Comparison of ENCODE assay signal across 8 mouse cellular contexts in the genomic region with DNA sequence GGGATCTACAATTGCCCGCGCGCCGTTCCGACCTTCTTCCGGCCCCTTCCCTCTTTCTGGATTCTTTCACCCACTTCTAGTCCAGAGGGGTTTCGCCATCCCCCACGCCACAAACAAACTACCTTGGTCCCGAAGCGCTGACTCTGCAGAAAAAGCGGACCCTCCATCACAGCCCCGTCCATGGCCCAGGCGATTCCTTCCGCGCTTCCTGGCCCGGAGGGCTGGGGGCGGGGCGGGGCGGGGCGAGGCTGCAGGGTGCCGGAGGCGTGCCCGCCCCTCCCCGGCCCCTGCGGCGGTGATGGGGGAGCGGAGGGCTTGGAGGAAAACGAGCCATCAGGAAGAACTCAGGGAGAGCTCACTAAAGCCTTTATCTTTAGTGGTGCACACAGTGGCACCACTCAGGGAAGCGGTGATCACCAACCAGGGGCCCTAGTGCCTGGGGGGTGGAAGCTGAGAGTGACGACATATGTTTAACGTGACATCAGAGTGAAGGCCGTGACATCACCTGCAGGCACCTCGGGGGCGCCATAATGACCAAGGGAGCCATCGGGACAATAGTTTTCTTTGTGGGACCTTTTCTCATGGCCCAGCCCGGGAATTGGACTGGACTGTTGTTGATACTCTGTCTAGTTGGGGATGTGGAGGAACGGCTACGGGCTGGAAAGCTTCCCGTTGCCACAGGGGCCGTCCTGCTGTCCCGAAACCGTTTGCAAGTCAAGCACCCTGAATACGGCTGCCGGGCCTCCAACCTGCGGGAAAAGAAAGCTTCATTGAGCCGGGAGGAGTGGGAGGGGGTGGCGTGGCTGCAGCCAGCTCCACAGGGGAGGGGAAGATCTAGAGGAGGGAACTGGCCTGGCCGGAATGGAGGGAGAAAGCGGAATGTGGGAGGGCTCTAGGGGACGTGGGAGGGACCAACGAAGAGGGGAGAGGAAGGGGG. TPM values are rescaled to one million over a fixed set of nuclear protein-coding genes. Genes with fewer than 3 reads are reported as not detected.
DNase-seq lines count a peak whose midpoint lies in the region; ATAC-seq and TF ChIP-seq lines count a peak whose summit lies in the region.

A gene (minus strand): TSS at position 223 of the 937 bp plus-strand sequence.
A gene (plus strand): TSS at position 925 of the 937 bp plus-strand sequence.

- no peak for TF ChIP-seq EP300 in stomach, postnatal 0 days (optimal IDR thresholded peaks at IDR 0.05)

- H3K4me1 ChIP-seq in cerebellum, adult 2 months (ENCODE audit: control insufficient read depth, insufficient read depth, low read length): 0 out of 2 replicates have a peak, but pooled peaks cover 2% of the 10 kb centered on the region
- peaks cover 4% of the 10 kb centered on the region; the same call in 1 of the 2 replicates for H3K4me1 ChIP-seq in brown adipose tissue, adult 24 weeks (ENCODE audit: control insufficient read depth, insufficient read depth, insufficient read length, low read length)
- H3K4me1 ChIP-seq in hindbrain, embryonic 15.5 days (replicated peaks): peaks cover 27% of the 10 kb centered on the region
- peaks cover 15% of the 10 kb centered on the region for H3K4me1 ChIP-seq in liver, embryonic 11.5 days (replicated peaks; ENCODE audit: control insufficient read depth, insufficient read depth, low read length)
- no peaks in the 10 kb centered on the region for H3K4me1 ChIP-seq in stomach, postnatal 0 days (replicated peaks; ENCODE audit: control insufficient read depth, insufficient read depth)

- DNase-seq in cerebellum, adult 2 months: no peak
- DNase-seq in cerebellum, adult 9-11 months: no peak
- peak; percentile 33 to 53 for DNase-seq in gastrocnemius, adult 8-10 months (ENCODE audit: low spot score in 2 of 2)
- peak; percentile 86 for DNase-seq in liver, embryonic 11.5 days (ENCODE audit: low spot score)
- peak; percentile 81 for DNase-seq in stomach, postnatal 0 days (ENCODE audit: low spot score)

- no peaks in the 10 kb centered on the region for H3K36me3 ChIP-seq in hindbrain, embryonic 15.5 days
- no peaks in the 10 kb centered on the region for H3K36me3 ChIP-seq in liver, embryonic 11.5 days (ENCODE audit: control insufficient read depth, insufficient read depth, low read length)
- H3K36me3 ChIP-seq in stomach, postnatal 0 days (ENCODE audit: control insufficient read depth, insufficient read depth, low read length): no peaks in the 10 kb centered on the region

- no peaks in the 10 kb centered on the region for H3K9me3 ChIP-seq in hindbrain, embryonic 15.5 days
- no peaks in the 10 kb centered on the region for H3K9me3 ChIP-seq in liver, embryonic 11.5 days (ENCODE audit: control insufficient read depth, low read length)
- no peaks in the 10 kb centered on the region for H3K9me3 ChIP-seq in stomach, postnatal 0 days (ENCODE audit: control insufficient read depth, low read length)

- H3K27ac ChIP-seq in cerebellum, adult 2 months (ENCODE audit: insufficient read depth, low read length): no peak within 1 kb of the TSS
- H3K27ac ChIP-seq in brown adipose tissue, adult 24 weeks (replicated peaks; ENCODE audit: low read depth, low read length): peak within 1 kb of the TSS; percentile 55
- peak within 1 kb of the TSS; percentile 50 for H3K27ac ChIP-seq in hindbrain, embryonic 15.5 days (replicated peaks)
- peak within 1 kb of the TSS; percentile 74 for H3K27ac ChIP-seq in liver, embryonic 11.5 days (ENCODE audit: low read depth, low read length)
- peak within 1 kb of the TSS; percentile 82 for H3K27ac ChIP-seq in stomach, postnatal 0 days (replicated peaks)

- H3K27me3 ChIP-seq in cerebellum, adult 2 months (ENCODE audit: control insufficient read depth, insufficient read depth, low read length): peaks cover 6% of the 10 kb centered on the region; the same call in 1 of the 2 replicates
- peaks cover 44% of the 10 kb centered on the region for H3K27me3 ChIP-seq in hindbrain, embryonic 15.5 days
- peaks cover 24% of the 10 kb centered on the region for H3K27me3 ChIP-seq in liver, embryonic 11.5 days (replicated peaks; ENCODE audit: control insufficient read depth, insufficient read depth, low read length)
- no peaks in the 10 kb centered on the region for H3K27me3 ChIP-seq in stomach, postnatal 0 days (ENCODE audit: control insufficient read depth, insufficient read depth, low read length)

- no peak for TF ChIP-seq POLR2A in cerebellum, adult 2 months (IDR thresholded peaks at IDR 0.05; ENCODE audit: borderline replicate concordance, insufficient read depth, low read length)

- peak within 1 kb of the TSS; percentile 42 for H3K4me3 ChIP-seq in cerebellum, adult 2 months (replicated peaks; ENCODE audit: insufficient read depth, low read depth, low read length)
- H3K4me3 ChIP-seq in brown adipose tissue, adult 24 weeks (ENCODE audit: insufficient read depth, low read depth, low read length): peak within 1 kb of the TSS; percentile 72
- peak within 1 kb of the TSS; percentile 41 for H3K4me3 ChIP-seq in hindbrain, embryonic 15.5 days
- H3K4me3 ChIP-seq in liver, embryonic 11.5 days (ENCODE audit: low read depth, low read length): peak within 1 kb of the TSS; percentile 88
- peak within 1 kb of the TSS; percentile 65 for H3K4me3 ChIP-seq in stomach, postnatal 0 days (ENCODE audit: low read depth, low read length)

- WGBS in cerebellum, adult 2 months: under 1% methylated on average over 51 of the region's 51 CpGs
- under 1% methylated on average over 51 of the region's 51 CpGs for WGBS in hindbrain, embryonic 15.5 days
- WGBS in liver, embryonic 11.5 days: 1% methylated on average over 51 of the region's 51 CpGs
- under 1% methylated on average over 49 of the region's 51 CpGs for WGBS in stomach, postnatal 0 days

- peak; percentile 62 for ATAC-seq in hindbrain, embryonic 15.5 days (ENCODE audit: low FRiP score, low read depth)
- peak; percentile 90 for ATAC-seq in liver, embryonic 11.5 days (replicated peaks; ENCODE audit: low FRiP score)
- ATAC-seq in monocyte, adult 5-6 weeks (replicated peaks; ENCODE audit: insufficient number of reproducible peaks, low FRiP score, low TSS enrichment, poor library complexity, severe bottlenecking): peak; percentile 72
- ATAC-seq in stomach, postnatal 0 days (ENCODE audit: low FRiP score, low TSS enrichment): peak; percentile 78

- H3K9ac ChIP-seq in hindbrain, embryonic 15.5 days: peak within 1 kb of the TSS; percentile 37
- peak within 1 kb of the TSS; percentile 87 for H3K9ac ChIP-seq in liver, embryonic 11.5 days (ENCODE audit: low read depth, low read length)
- peak within 1 kb of the TSS; percentile 68 for H3K9ac ChIP-seq in stomach, postnatal 0 days (ENCODE audit: low read length)

- no peak for TF ChIP-seq CTCF in cerebellum, adult 2 months (IDR thresholded peaks at IDR 0.05; ENCODE audit: borderline replicate concordance, insufficient read depth, low read depth, low read length)
- TF ChIP-seq CTCF in stomach, postnatal 0 days (IDR thresholded peaks at IDR 0.05; ENCODE audit: low read depth): no peak

- peak within 1 kb of the TSS; percentile 79 for H3K4me2 ChIP-seq in hindbrain, embryonic 15.5 days
- peak within 1 kb of the TSS; percentile 92 for H3K4me2 ChIP-seq in liver, embryonic 11.5 days
- H3K4me2 ChIP-seq in stomach, postnatal 0 days (replicated peaks; ENCODE audit: low read depth): peak within 1 kb of the TSS; percentile 80

RNA-seq across cellular contexts. Expression of the first gene that starts in this region (rescaled TPM):
- polyA plus RNA-seq in cerebellum, adult 2 months (2012; rRNA removed): 1.7 and 2.1 TPM in 2 replicates
- polyA plus RNA-seq in brown adipose tissue, adult 24 weeks (2012; ENCODE audit: insufficient read depth, insufficient read length, missing spikeins): 1.3 and 1.5 TPM in 2 replicates
- 1 to 10 TPM in 3 of 4 experiments, under 1 TPM in 1; 0.56 to 1.2 (median 1.1) TPM for total RNA-seq in gastrocnemius, adult 8-10 months (2022)
- 1.7 and 2.6 TPM in 2 replicates for polyA plus RNA-seq in hindbrain, embryonic 15.5 days (2015; fragmentation: Nextera tagmentation; extraction: Ambion mirVana)
- polyA plus RNA-seq in liver, embryonic 11.5 days (2014; fragmentation: Nextera tagmentation; extraction: Ambion mirVana): 12.6 and 17.2 TPM in 2 replicates
- total RNA-seq in monocyte, adult 5-6 weeks (2017): 36.6 to 44.9 TPM (median 43.6 TPM) in 3 replicates
- 8.3 TPM in 2 replicates for polyA plus RNA-seq in stomach, postnatal 0 days (2015; fragmentation: Nextera tagmentation; extraction: Ambion mirVana)

RNA-seq across cellular contexts. Expression of the second gene that starts in this region (rescaled TPM):
- 3.5 and 3.8 TPM in 2 replicates for polyA plus RNA-seq in cerebellum, adult 2 months (2012; rRNA removed)
- 0.63 and 1.6 TPM in 2 replicates for polyA plus RNA-seq in brown adipose tissue, adult 24 weeks (2012; ENCODE audit: insufficient read depth, insufficient read length, missing spikeins)
- total RNA-seq in gastrocnemius, adult 8-10 months (2022): 1 to 10 TPM in 3 of 4 experiments, under 1 TPM in 1; 0.97 to 1.5 (median 1.3) TPM
- polyA plus RNA-seq in hindbrain, embryonic 15.5 days (2015; fragmentation: Nextera tagmentation; extraction: Ambion mirVana): 6.6 and 6.7 TPM in 2 replicates
- polyA plus RNA-seq in liver, embryonic 11.5 days (2014; fragmentation: Nextera tagmentation; extraction: Ambion mirVana): 5.0 and 6.2 TPM in 2 replicates
- total RNA-seq in monocyte, adult 5-6 weeks (2017): 2.3 to 10.2 TPM (median 4.2 TPM) in 3 replicates
- 5.5 and 6.1 TPM in 2 replicates for polyA plus RNA-seq in stomach, postnatal 0 days (2015; fragmentation: Nextera tagmentation; extraction: Ambion mirVana)

Comparison
In these comparisons a context has a peak if more than half of its experiments do, and no peak if none do; other contexts are left out.
1. RNA of the first gene that starts in this region (total RNA-seq): 36.6 to 44.9 TPM in monocyte, adult 5-6 weeks; 0.56 to 1.2 TPM in gastrocnemius, adult 8-10 months; every median in the first group is over 10 times any median in the second.
2. DNase-seq: peak in gastrocnemius, adult 8-10 months (2 of 2), liver, embryonic 11.5 days (single experiment) and stomach, postnatal 0 days (single experiment); none in cerebellum, adult 2 months (0 of 2) and cerebellum, adult 9-11 months (single experiment).
3. H3K9ac ChIP-seq: peak in every context shown above with its lines; median percentile 87 in liver, embryonic 11.5 days; 68 in stomach, postnatal 0 days; 37 in hindbrain, embryonic 15.5 days.
4. Peak in every context shown above with its lines, with median percentiles within 50 percentile points of each other: H3K4me3 ChIP-seq, ATAC-seq and H3K4me2 ChIP-seq.